Mouse (Mus musculus): ENCODE data around the gene Mast4. TPM values are rescaled to one million over a fixed set of nuclear protein-coding genes. Genes with fewer than 3 reads are reported as not detected.

Mast4 gene
- polyA plus RNA-seq, 1 experiment from 2014 or later: 41.8 TPM

DNA sequence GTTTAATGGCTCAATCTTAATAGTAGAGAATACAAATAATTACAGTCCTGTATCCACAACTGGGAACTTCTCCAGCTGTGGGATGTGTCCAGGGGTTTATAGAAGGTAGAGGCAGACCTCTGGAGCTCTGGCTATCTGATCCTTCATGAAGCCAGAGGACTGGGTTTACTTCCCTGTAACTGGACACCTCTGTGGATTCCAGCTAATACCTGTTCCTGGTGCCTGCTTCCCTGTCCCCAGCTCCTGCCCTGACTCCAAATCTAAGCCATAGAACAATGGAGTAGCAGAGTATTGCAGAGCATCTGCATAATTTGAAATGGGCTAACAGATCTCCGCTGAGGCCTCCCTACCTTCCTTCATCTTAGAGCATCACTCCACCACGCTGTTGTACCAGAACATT lies 398.1 kb downstream of the Mast4 start:
- no peaks in the 10 kb centered on the region for H3K36me3 ChIP-seq (ENCODE audit: control insufficient read depth, insufficient read depth, low read length)
- ATAC-seq (ENCODE audit: low FRiP score, low TSS enrichment) (no peak), DNase-seq (no peak)
- 93% methylated on average over 2 of the region's 2 CpGs for WGBS
- H3K4me1 ChIP-seq (ENCODE audit: control insufficient read depth, insufficient read depth, low read length): no peaks in the 10 kb centered on the region
- no peak overlapping the region for H3K27ac ChIP-seq (replicated peaks; ENCODE audit: low read depth, low read length)
- H3K9ac ChIP-seq (replicated peaks; ENCODE audit: low read length): no peak overlapping the region
- H3K9me3 ChIP-seq (ENCODE audit: control insufficient read depth, low read length): no peaks in the 10 kb centered on the region
- H3K4me3 ChIP-seq (replicated peaks; ENCODE audit: low read depth, low read length): no peak overlapping the region
- no peak overlapping the region for H3K4me2 ChIP-seq (ENCODE audit: low read length)
- no peaks in the 10 kb centered on the region for H3K27me3 ChIP-seq (ENCODE audit: control insufficient read depth, insufficient read depth, low read length)

DNA sequence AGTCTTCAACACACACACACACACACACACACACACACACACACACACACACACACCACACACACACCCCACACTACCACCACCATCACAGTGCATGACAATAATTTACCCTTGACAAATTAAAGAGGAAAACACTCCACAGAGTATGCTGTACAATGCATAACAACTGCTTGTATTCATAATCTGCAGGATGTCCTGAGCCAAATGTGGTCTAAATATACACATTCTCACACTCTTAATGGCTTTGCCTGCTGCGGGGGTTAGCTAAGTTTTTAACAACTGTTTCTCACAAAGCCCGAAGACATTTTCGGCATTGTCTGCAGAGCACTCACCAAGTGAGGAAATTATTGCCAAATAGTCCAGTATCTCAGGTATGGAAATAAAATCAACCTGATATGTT lies 398.5 kb downstream of the Mast4 start:
- H3K36me3 ChIP-seq (ENCODE audit: control insufficient read depth, insufficient read depth, low read length): no peaks in the 10 kb centered on the region
- ATAC-seq (ENCODE audit: low FRiP score, low TSS enrichment): no peak
- no peaks in the 10 kb centered on the region for H3K9me3 ChIP-seq (ENCODE audit: control insufficient read depth, low read length)
- H3K4me3 ChIP-seq (replicated peaks; ENCODE audit: low read depth, low read length): no peak overlapping the region
- H3K27me3 ChIP-seq (ENCODE audit: control insufficient read depth, insufficient read depth, low read length): no peaks in the 10 kb centered on the region
- 94% methylated on average over 3 of the region's 3 CpGs for WGBS
- H3K4me2 ChIP-seq (ENCODE audit: low read length): no peak overlapping the region
- no peak overlapping the region for H3K9ac ChIP-seq (replicated peaks; ENCODE audit: low read length)
- H3K4me1 ChIP-seq (ENCODE audit: control insufficient read depth, insufficient read depth, low read length): no peaks in the 10 kb centered on the region
- H3K27ac ChIP-seq (replicated peaks; ENCODE audit: low read depth, low read length): no peak overlapping the region
- no peak for DNase-seq

DNA sequence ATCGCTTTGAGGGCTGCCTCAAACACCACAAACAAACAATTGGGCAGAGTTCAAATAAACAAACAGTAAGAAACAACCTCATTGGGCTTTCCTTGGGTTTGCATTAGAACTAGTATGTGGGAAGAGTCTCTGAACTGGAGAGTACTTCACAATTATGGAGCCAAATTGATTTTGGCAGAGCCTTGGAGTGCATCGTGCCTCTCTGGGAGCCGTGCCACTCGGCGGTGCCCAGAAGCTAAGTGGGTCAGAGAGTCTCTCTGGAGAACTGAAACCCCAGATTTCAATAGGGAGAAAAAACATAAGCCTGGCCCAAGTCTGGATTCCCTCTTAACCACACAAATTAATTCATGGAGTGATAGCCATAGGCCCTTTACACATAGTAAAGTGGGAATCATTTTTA lies 400.6 kb downstream of the Mast4 start:
- H3K4me1 ChIP-seq (ENCODE audit: control insufficient read depth, insufficient read depth, low read length): no peaks in the 10 kb centered on the region
- no peak overlapping the region for H3K9ac ChIP-seq (replicated peaks; ENCODE audit: low read length)
- H3K9me3 ChIP-seq (ENCODE audit: control insufficient read depth, low read length): no peaks in the 10 kb centered on the region
- 90% methylated on average over 5 of the region's 5 CpGs for WGBS
- H3K27ac ChIP-seq (replicated peaks; ENCODE audit: low read depth, low read length): no peak overlapping the region
- ATAC-seq (ENCODE audit: low FRiP score, low TSS enrichment): no peak
- DNase-seq: no peak
- no peak overlapping the region for H3K4me2 ChIP-seq (ENCODE audit: low read length)
- H3K36me3 ChIP-seq (ENCODE audit: control insufficient read depth, insufficient read depth, low read length): no peaks in the 10 kb centered on the region
- H3K27me3 ChIP-seq (ENCODE audit: control insufficient read depth, insufficient read depth, low read length): no peaks in the 10 kb centered on the region
- H3K4me3 ChIP-seq (replicated peaks; ENCODE audit: low read depth, low read length): no peak overlapping the region

DNA sequence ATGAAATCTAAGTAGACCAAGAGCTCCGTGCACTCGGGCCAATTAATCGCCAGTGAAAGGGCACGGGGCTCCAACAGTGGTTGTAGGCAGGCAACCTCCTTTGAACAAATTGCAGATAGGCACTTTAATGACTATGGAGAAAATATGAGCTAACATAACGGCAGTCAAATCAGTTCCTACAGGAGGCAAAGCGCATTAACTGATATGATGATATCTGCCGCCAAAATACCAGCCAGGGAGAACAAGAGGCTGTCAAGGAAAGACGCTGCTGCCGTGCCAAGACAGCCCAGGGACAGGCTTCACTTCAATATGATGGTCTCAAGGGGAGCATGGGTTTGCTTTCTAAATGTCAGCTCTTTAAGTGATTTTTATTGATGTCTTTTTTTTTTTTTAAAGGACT lies 401.9 kb downstream of the Mast4 start:
- no peak overlapping the region for H3K27ac ChIP-seq (replicated peaks; ENCODE audit: low read depth, low read length)
- H3K9me3 ChIP-seq (ENCODE audit: control insufficient read depth, low read length): no peaks in the 10 kb centered on the region
- DNase-seq (no peak), ATAC-seq (ENCODE audit: low FRiP score, low TSS enrichment) (no peak)
- no peak overlapping the region for H3K9ac ChIP-seq (replicated peaks; ENCODE audit: low read length)
- no peaks in the 10 kb centered on the region for H3K27me3 ChIP-seq (ENCODE audit: control insufficient read depth, insufficient read depth, low read length)
- no peaks in the 10 kb centered on the region for H3K4me1 ChIP-seq (ENCODE audit: control insufficient read depth, insufficient read depth, low read length)
- WGBS: 76% methylated on average over 9 of the region's 9 CpGs
- no peaks in the 10 kb centered on the region for H3K36me3 ChIP-seq (ENCODE audit: control insufficient read depth, insufficient read depth, low read length)
- no peak overlapping the region for H3K4me3 ChIP-seq (replicated peaks; ENCODE audit: low read depth, low read length)
- H3K4me2 ChIP-seq (ENCODE audit: low read length): no peak overlapping the region

DNA sequence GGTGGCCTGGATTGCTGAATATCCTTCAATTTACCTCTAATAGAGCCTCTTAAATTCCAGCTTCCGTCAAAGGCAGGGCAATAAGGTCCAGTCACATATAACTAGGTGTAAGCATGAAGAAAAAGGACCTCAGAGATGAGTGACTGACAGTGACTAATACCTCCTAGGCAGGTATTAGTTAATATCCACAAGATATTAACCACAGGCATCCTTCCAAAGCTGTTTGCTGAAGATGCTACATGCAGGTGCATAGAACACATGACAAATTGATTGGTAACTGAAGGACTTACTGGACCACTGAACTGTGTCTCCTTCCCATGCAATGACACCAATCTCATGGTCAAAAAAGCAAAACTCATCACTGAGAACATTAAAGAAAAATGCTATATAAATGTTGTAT lies 402.3 kb downstream of the Mast4 start:
- ATAC-seq (ENCODE audit: low FRiP score, low TSS enrichment) (no peak), DNase-seq (no peak)
- Histone ChIP-seq H3K4me1 (ENCODE audit: control insufficient read depth, insufficient read depth, low read length) (no peaks in the 10 kb centered on the region), H3K4me3 (replicated peaks; ENCODE audit: low read depth, low read length) (no peak overlapping the region), H3K27ac (replicated peaks; ENCODE audit: low read depth, low read length) (no peak overlapping the region), H3K9ac (replicated peaks; ENCODE audit: low read length) (no peak overlapping the region), H3K36me3 (ENCODE audit: control insufficient read depth, insufficient read depth, low read length) (no peaks in the 10 kb centered on the region), H3K9me3 (ENCODE audit: control insufficient read depth, low read length) (no peaks in the 10 kb centered on the region), H3K4me2 (ENCODE audit: low read length) (no peak overlapping the region), H3K27me3 (ENCODE audit: control insufficient read depth, insufficient read depth, low read length) (no peaks in the 10 kb centered on the region)
- 97% methylated on average over 1 of the region's 1 CpGs for WGBS

DNA sequence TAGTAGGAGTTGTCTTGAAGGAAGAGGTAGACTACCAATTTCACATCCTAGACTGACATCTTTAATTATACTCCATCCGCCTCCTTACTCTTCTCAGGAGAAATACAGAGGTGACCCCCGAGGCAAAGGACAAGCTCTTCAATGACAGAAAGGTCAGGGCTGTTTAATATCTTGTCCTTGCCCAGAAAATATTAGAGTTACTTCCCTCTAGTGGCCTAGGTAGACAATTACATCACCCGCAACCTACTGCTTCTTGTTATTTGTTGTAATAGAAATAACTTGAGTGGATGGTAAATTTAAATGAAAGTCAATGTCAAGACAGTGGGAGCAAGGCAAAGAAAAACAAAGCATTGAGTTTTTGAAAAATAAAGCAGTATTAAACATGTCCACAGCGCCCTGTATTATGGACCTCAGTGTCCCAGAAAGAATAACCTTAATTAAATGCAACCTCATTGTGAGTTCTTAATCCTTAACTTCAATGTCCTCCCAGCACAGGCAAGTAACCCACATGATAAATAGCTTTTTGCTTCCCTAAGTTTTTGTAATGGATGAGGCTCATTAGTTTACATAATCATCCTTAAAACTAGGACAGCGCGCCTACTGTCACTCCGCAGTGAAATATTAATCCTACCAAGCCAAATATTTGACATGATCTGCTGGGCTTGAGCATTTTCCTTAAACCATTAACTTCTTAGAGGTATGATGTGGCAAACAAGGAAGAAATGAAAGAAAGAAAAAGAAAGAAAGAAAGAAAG lies 408.3 kb downstream of the Mast4 start:
- WGBS: 75% methylated on average over 7 of the region's 7 CpGs
- H3K27ac ChIP-seq (replicated peaks; ENCODE audit: low read depth, low read length): no peak overlapping the region
- no peak overlapping the region for H3K4me2 ChIP-seq (ENCODE audit: low read length)
- H3K9ac ChIP-seq (replicated peaks; ENCODE audit: low read length): no peak overlapping the region
- ATAC-seq (ENCODE audit: low FRiP score, low TSS enrichment): no peak
- H3K36me3 ChIP-seq (ENCODE audit: control insufficient read depth, insufficient read depth, low read length): no peaks in the 10 kb centered on the region
- no peaks in the 10 kb centered on the region for H3K9me3 ChIP-seq (ENCODE audit: control insufficient read depth, low read length)
- no peak for DNase-seq
- no peaks in the 10 kb centered on the region for H3K27me3 ChIP-seq (ENCODE audit: control insufficient read depth, insufficient read depth, low read length)
- H3K4me1 ChIP-seq (ENCODE audit: control insufficient read depth, insufficient read depth, low read length): no peaks in the 10 kb centered on the region
- H3K4me3 ChIP-seq (replicated peaks; ENCODE audit: low read depth, low read length): no peak overlapping the region

DNA sequence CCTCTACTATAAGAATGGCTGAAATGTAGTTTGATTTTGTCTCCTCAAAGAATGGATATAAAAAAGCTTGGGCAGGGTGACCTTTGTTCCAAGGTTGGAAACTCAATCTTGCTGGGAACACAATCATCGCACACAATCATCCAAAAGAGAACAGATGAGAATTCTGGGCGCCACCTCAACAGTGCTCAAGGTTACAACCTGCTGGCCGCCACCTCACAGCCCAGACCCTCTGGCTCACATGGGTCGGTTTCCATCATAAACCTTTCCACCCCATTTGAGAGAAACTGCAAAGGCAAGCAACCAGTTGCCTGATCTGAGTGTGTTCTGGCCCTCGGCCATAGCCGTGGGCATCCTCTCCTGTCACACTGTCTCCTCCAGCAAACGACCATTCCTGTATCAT lies 414.6 kb downstream of the Mast4 start:
- Histone ChIP-seq H3K27me3 (ENCODE audit: control insufficient read depth, insufficient read depth, low read length) (no peaks in the 10 kb centered on the region), H3K4me3 (replicated peaks; ENCODE audit: low read depth, low read length) (no peak overlapping the region), H3K9me3 (ENCODE audit: control insufficient read depth, low read length) (no peaks in the 10 kb centered on the region), H3K36me3 (ENCODE audit: control insufficient read depth, insufficient read depth, low read length) (no peaks in the 10 kb centered on the region), H3K4me2 (ENCODE audit: low read length) (no peak overlapping the region), H3K27ac (replicated peaks; ENCODE audit: low read depth, low read length) (no peak overlapping the region), H3K4me1 (ENCODE audit: control insufficient read depth, insufficient read depth, low read length) (no peaks in the 10 kb centered on the region), H3K9ac (replicated peaks; ENCODE audit: low read length) (no peak overlapping the region)
- no peak for DNase-seq
- no peak for ATAC-seq (ENCODE audit: low FRiP score, low TSS enrichment)
- WGBS: 95% methylated on average over 7 of the region's 7 CpGs

DNA sequence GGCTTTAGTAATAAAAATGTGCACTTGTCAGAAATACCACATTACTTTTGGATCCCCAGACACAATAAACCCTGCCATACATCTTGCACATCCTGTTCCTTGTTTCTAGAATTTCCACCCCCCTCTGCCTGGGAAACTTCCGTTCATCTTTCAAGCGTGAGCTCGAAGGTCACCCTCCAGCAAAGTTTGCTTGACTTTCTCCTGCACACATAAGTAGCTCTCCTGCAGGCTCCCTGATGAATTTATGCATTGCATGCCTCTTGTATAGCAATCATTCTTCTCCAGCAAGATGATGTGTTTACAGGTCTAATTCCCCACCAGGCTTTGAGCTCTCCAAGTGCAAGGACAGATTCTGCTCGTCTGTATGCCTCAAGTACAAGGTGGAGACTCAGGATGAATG lies 415.7 kb downstream of the Mast4 start:
- no peak overlapping the region for H3K27ac ChIP-seq (replicated peaks; ENCODE audit: low read depth, low read length)
- 53% methylated on average over 4 of the region's 4 CpGs for WGBS
- no peak overlapping the region for H3K4me2 ChIP-seq (ENCODE audit: low read length)
- H3K9me3 ChIP-seq (ENCODE audit: control insufficient read depth, low read length): no peaks in the 10 kb centered on the region
- no peaks in the 10 kb centered on the region for H3K4me1 ChIP-seq (ENCODE audit: control insufficient read depth, insufficient read depth, low read length)
- DNase-seq: no peak
- no peaks in the 10 kb centered on the region for H3K36me3 ChIP-seq (ENCODE audit: control insufficient read depth, insufficient read depth, low read length)
- H3K27me3 ChIP-seq (ENCODE audit: control insufficient read depth, insufficient read depth, low read length): no peaks in the 10 kb centered on the region
- H3K4me3 ChIP-seq (replicated peaks; ENCODE audit: low read depth, low read length): no peak overlapping the region
- no peak for ATAC-seq (ENCODE audit: low FRiP score, low TSS enrichment)
- no peak overlapping the region for H3K9ac ChIP-seq (replicated peaks; ENCODE audit: low read length)

DNA sequence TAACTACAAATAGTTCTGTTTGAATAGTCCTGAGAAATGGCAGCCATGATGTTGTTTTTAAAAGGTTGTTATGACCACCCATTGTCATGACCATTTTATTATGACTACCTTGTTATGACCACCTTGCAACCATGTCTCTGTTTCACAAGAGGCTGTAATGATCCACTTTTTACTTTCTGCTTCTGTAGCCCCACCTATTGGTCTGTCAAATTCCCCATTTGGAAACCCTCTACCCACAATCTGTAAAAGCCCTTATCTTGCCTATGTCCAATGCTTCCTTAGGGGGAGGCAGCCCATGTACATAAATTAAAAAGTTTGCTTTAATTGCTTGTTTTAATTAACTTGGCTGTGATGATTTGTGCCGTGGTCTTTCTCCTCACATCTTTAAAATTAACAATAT lies 419.0 kb downstream of the Mast4 start:
- no peak overlapping the region for H3K4me2 ChIP-seq (ENCODE audit: low read length)
- no peaks in the 10 kb centered on the region for H3K27me3 ChIP-seq (ENCODE audit: control insufficient read depth, insufficient read depth, low read length)
- ATAC-seq (ENCODE audit: low FRiP score, low TSS enrichment): no peak
- DNase-seq: no peak
- no peaks in the 10 kb centered on the region for H3K36me3 ChIP-seq (ENCODE audit: control insufficient read depth, insufficient read depth, low read length)
- no peak overlapping the region for H3K4me3 ChIP-seq (replicated peaks; ENCODE audit: low read depth, low read length)
- H3K27ac ChIP-seq (replicated peaks; ENCODE audit: low read depth, low read length): no peak overlapping the region
- 0 out of 2 replicates have a peak, but pooled peaks cover 2% of the 10 kb centered on the region for H3K4me1 ChIP-seq (ENCODE audit: control insufficient read depth, insufficient read depth, low read length)
- H3K9ac ChIP-seq (replicated peaks; ENCODE audit: low read length): no peak overlapping the region
- no peaks in the 10 kb centered on the region for H3K9me3 ChIP-seq (ENCODE audit: control insufficient read depth, low read length)
- WGBS: 83% methylated on average over 1 of the region's 1 CpGs

All from midbrain, embryonic 14.5 days (tissue).